Mouse (Mus musculus) liver, embryonic 16.5 days (tissue): ENCODE results near the gene Trim2. TPM values are rescaled to one million over a fixed set of nuclear protein-coding genes. Genes with fewer than 3 reads are reported as not detected.

ENCODE experiments used
- ATAC-seq: fragments of 200-750 bp; cut with Nextera tagmentation; 2 replicates; pipeline ENCODE4 v1.8.0; 2017; ENCODE audit warnings: low read depth, mild to moderate bottlenecking, moderate number of reproducible peaks, moderate library complexity
- H3K27ac ChIP-seq: fragments of 300-500 bp; sonication (generic); 2 replicates; pipeline ENCODE4 v1.5.1; 2014; ENCODE audit warnings: mild to moderate bottlenecking, low read length
- H3K27me3 ChIP-seq: fragments of 300-500 bp; sonication (generic); 2 replicates; pipeline ENCODE4 v1.6.1; 2014; ENCODE audit warnings: low read depth, low read length, mixed read lengths; ENCODE audit not compliant: control insufficient read depth, insufficient read depth
- H3K36me3 ChIP-seq: fragments of 300-500 bp; sonication (generic); 2 replicates; pipeline ENCODE4 v1.6.1; 2014; ENCODE audit warnings: mild to moderate bottlenecking; ENCODE audit not compliant: control insufficient read depth, insufficient read depth
- H3K4me1 ChIP-seq: fragments of 300-500 bp; sonication (generic); 2 replicates; pipeline ENCODE4 v1.6.1; 2014; ENCODE audit warnings: low read depth, low read length, mixed read lengths; ENCODE audit not compliant: control insufficient read depth
- H3K4me2 ChIP-seq: fragments of 300-500 bp; sonication (generic); 2 replicates; pipeline ENCODE4 v1.6.1; 2014; ENCODE audit warnings: low read depth, low read length, mixed read lengths
- H3K4me3 ChIP-seq: fragments of 300-500 bp; sonication (generic); 2 replicates; pipeline ENCODE4 v1.5.1; 2014; ENCODE audit warnings: low read depth, mild to moderate bottlenecking, low read length
- H3K9ac ChIP-seq: fragments of 300-500 bp; sonication (generic); 2 replicates; pipeline ENCODE4 v1.6.1; 2014; ENCODE audit warnings: low read depth, low read length
- H3K9me3 ChIP-seq: fragments of 300-500 bp; sonication (generic); replicated peaks from 2 replicates; pipeline ENCODE4 v1.6.1; 2016; ENCODE audit warnings: low read length; ENCODE audit not compliant: control insufficient read depth
- WGBS: fragments of 180-500 bp; shearing (Covaris S2); extraction: QIAGEN DNeasy Blood & Tissue Kit; methylation state at CpG from one replicate; pipeline ENCODE4 v1.1.7; 2014; ENCODE audit not compliant: insufficient replicate concordance; 5-methylcytosine and 5-hydroxymethylcytosine counted together
- polyA plus RNA-seq: library from polyadenylated mRNA; unstranded; fragments of >200 nt; fragmentation: Nextera tagmentation; extraction: Ambion mirVana; gene quantifications from 2 replicates; pipeline ENCODE4 v1.2.1, GENCODE M21; 2015

The Trim2 gene
- polyA plus RNA-seq, 1 experiment from 2014 or later, result 6.3 TPM

GRCm38 (mm10) chr3:84218498-84218897 lies 88.2 kb downstream of the Trim2 start:
- H3K9ac ChIP-seq, result no peak overlapping the region
- peaks cover 10% of the 10 kb centered on the region for H3K27me3 ChIP-seq
- H3K36me3 ChIP-seq, result no peaks in the 10 kb centered on the region
- no peak overlapping the region for H3K4me3 ChIP-seq
- no peak for ATAC-seq
- H3K4me1 ChIP-seq, result no peaks in the 10 kb centered on the region
- 53% methylated on average over 2 of the region's 2 CpGs for WGBS
- no peak overlapping the region for H3K4me2 ChIP-seq
- no peaks in the 10 kb centered on the region for H3K9me3 ChIP-seq
- no peak overlapping the region for H3K27ac ChIP-seq

GRCm38 (mm10) chr3:84217961-84218351 lies 88.7 kb downstream of the Trim2 start:
- no peak for ATAC-seq
- Histone ChIP-seq H3K9ac (no peak overlapping the region), H3K27ac (no peak overlapping the region), H3K36me3 (no peaks in the 10 kb centered on the region), H3K9me3 (no peaks in the 10 kb centered on the region), H3K4me1 (no peaks in the 10 kb centered on the region), H3K27me3 (peaks cover 10% of the 10 kb centered on the region), H3K4me2 (no peak overlapping the region), H3K4me3 (no peak overlapping the region)
- 62% methylated on average over 4 of the region's 4 CpGs for WGBS

- H3K4me3 ChIP-seq, result no peak overlapping the region
- no peak overlapping the region for H3K4me2 ChIP-seq
- WGBS, result 64% methylated on average over 12 of the region's 12 CpGs
These were observed 89.3 kb downstream of the Trim2 start for GRCm38 (mm10) chr3:84217118-84217960.

GRCm38 (mm10) chr3:84215743-84216360 lies 90.8 kb downstream of the Trim2 start:
- Histone ChIP-seq H3K36me3 (no peaks in the 10 kb centered on the region), H3K27me3 (peaks cover 9% of the 10 kb centered on the region), H3K4me3 (no peak overlapping the region), H3K9ac (no peak overlapping the region), H3K4me2 (no peak overlapping the region), H3K27ac (no peak overlapping the region), H3K9me3 (no peaks in the 10 kb centered on the region), H3K4me1 (no peaks in the 10 kb centered on the region)
- WGBS, result 67% methylated on average over 15 of the region's 15 CpGs
- no peak for ATAC-seq

More at GRCm38 (mm10) chr3:84217118-84217960, 89.3 kb downstream of the Trim2 start:
- Histone ChIP-seq H3K27me3 (peaks cover 10% of the 10 kb centered on the region), H3K9ac (no peak overlapping the region), H3K36me3 (no peaks in the 10 kb centered on the region), H3K27ac (no peak overlapping the region), H3K9me3 (no peaks in the 10 kb centered on the region), H3K4me1 (no peaks in the 10 kb centered on the region)
- no peak for ATAC-seq

- Histone ChIP-seq H3K4me2 (no peak overlapping the region), H3K9ac (no peak overlapping the region), H3K27me3 (peaks cover 4% of the 10 kb centered on the region), H3K27ac (no peak overlapping the region), H3K4me3 (no peak overlapping the region), H3K4me1 (no peaks in the 10 kb centered on the region), H3K9me3 (no peaks in the 10 kb centered on the region), H3K36me3 (no peaks in the 10 kb centered on the region)
- no peak for ATAC-seq
- WGBS, result 65% methylated on average over 9 of the region's 9 CpGs
These were observed 91.4 kb downstream of the Trim2 start for GRCm38 (mm10) chr3:84215253-84215652.

DNA sequence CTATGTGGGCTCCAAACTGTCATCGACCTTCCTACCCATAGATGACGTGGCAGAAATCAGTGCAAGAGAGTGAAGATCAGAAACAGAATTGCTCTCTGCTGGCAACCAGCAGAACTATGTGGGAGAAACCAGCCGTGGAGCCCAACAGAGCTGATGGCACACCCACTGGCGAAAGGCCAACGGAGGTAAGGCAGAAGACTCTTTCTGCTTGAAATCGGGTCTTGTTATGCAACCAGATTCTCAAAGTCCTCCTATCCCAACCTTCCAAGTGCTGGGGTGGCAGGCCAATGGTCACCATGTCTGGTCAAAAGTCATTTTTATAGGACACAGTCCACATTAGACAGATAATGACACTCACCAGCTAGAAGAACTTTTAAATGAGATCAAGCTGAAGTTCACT lies 92.2 kb downstream of the Trim2 start:
- H3K36me3 ChIP-seq, result no peaks in the 10 kb centered on the region
- H3K9ac ChIP-seq, result no peak overlapping the region
- peaks cover 3% of the 10 kb centered on the region; the same call in 1 of the 2 replicates for H3K27me3 ChIP-seq
- ATAC-seq, result 0 out of 2 replicates have a peak, but pooled peaks have one; percentile 16
- 70% methylated on average over 6 of the region's 6 CpGs for WGBS
- no peak overlapping the region for H3K27ac ChIP-seq
- H3K4me2 ChIP-seq, result no peak overlapping the region
- no peaks in the 10 kb centered on the region for H3K4me1 ChIP-seq
- H3K9me3 ChIP-seq, result no peaks in the 10 kb centered on the region
- H3K4me3 ChIP-seq, result no peak overlapping the region

DNA sequence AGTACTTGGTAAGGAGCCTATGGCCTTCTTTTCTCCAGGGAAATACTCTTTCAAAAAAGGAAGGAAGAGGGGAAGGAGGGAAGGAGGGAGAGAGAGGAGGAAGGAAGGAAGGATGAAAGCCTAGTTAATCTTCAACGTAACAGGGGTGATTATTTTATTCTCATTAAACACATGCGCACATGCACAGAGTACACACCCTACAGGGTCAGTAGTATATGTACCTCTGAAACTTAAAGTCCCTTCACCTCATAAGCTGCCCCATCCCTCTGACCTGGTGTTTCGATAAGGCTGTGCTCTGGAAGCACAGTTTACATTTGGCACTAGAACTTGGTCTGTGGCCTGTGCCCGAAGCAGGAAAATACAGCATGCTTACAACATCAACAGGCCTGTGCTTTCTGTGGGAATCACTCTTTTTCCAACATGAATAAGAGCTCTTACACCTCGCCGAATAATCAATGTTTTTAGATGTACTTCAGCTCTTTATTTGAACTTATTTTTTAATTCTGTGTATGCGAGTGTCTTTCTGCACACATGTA lies 95.3 kb downstream of the Trim2 start:
- no peak overlapping the region for H3K4me3 ChIP-seq
- WGBS, result 65% methylated on average over 7 of the region's 7 CpGs
- no peaks in the 10 kb centered on the region for H3K27me3 ChIP-seq
- no peaks in the 10 kb centered on the region for H3K36me3 ChIP-seq
- H3K4me1 ChIP-seq, result no peaks in the 10 kb centered on the region
- no peak for ATAC-seq
- no peak overlapping the region for H3K27ac ChIP-seq
- no peaks in the 10 kb centered on the region for H3K9me3 ChIP-seq
- H3K9ac ChIP-seq, result no peak overlapping the region
- H3K4me2 ChIP-seq, result no peak overlapping the region

- H3K4me1 ChIP-seq, result no peaks in the 10 kb centered on the region
- H3K27ac ChIP-seq, result no peak overlapping the region
- H3K4me2 ChIP-seq, result no peak overlapping the region
- H3K36me3 ChIP-seq, result no peaks in the 10 kb centered on the region
- ATAC-seq, result no peak
- no peaks in the 10 kb centered on the region for H3K9me3 ChIP-seq
- H3K9ac ChIP-seq, result no peak overlapping the region
- H3K4me3 ChIP-seq, result no peak overlapping the region
- H3K27me3 ChIP-seq, result no peaks in the 10 kb centered on the region
- 82% methylated on average over 7 of the region's 7 CpGs for WGBS
These were observed 97.7 kb downstream of the Trim2 start for GRCm38 (mm10) chr3:84208917-84209513.
